Mouse (Mus musculus) CD8-positive naive resting alpha-beta T cell, adult 2 months (primary cell): ENCODE measurements around the gene Gm20843.
"Not testable (repeated sequence)": the region's sequence is repeated elsewhere in the genome, so short reads cannot be mapped to it uniquely, and the experiment has no call there.

ENCODE experiments used
- DNase-seq, 2 experiments: peaks; one replicate each; pipeline ENCODE4 v3.0.0; 2022; ENCODE audit warnings: low read depth in 2 of 2, low spot score in 2 of 2

Gene Gm20843

GRCm38 (mm10) chrY:72247018-72247417 is at the start of gene Gm20843:
Gene Gm20843, minus strand, starts transcription at chrY:72247118.
- not testable (repeated sequence) for DNase-seq
